Mouse (Mus musculus): ENCODE data around the gene Atxn1. TPM values are rescaled to one million over a fixed set of nuclear protein-coding genes. Genes with fewer than 3 reads are reported as not detected.
A peak's percentile ranks its signal among the peaks of the same experiment; 100 is the strongest.

The Atxn1 gene
- total and polyA plus RNA-seq, 3 experiments = 7.5 to 30.1 (median 27.3) TPM

GRCm38 (mm10) chr13:45701296-45701790 is 263.5 kb downstream of the Atxn1 start:
- intact Hi-C loops (cut with DNase I) = no loop called here
- H3K27me3 ChIP-seq (ENCODE audit: control insufficient read depth, insufficient read depth, low read length) = no peaks in the 10 kb centered on the region
- TF ChIP-seq CTCF (IDR thresholded peaks at IDR 0.05) (no peak), EP300 (IDR thresholded peaks at IDR 0.05; ENCODE audit: insufficient read depth, low read depth, low read length) (no peak), POLR2A (IDR thresholded peaks at IDR 0.05; ENCODE audit: insufficient read depth, low read depth, low read length) (no peak)
- no peaks in the 10 kb centered on the region for H3K79me2 ChIP-seq (replicated peaks; ENCODE audit: control insufficient read depth, insufficient read depth, low read length)
- H3K36me3 ChIP-seq (ENCODE audit: control insufficient read depth, insufficient read depth, low read length) = no peaks in the 10 kb centered on the region
- peaks cover 4% of the 10 kb centered on the region for H3K4me1 ChIP-seq (ENCODE audit: control insufficient read depth, insufficient read depth, low read length)
- no peak overlapping the region for H3K9ac ChIP-seq (ENCODE audit: low read depth, low read length)
- H3K27ac ChIP-seq = no peak overlapping the region
- DNase-seq = no peak
- no peak overlapping the region for H3K4me3 ChIP-seq
- 50% methylated on average over 7 of the region's 7 CpGs for WGBS

DNA sequence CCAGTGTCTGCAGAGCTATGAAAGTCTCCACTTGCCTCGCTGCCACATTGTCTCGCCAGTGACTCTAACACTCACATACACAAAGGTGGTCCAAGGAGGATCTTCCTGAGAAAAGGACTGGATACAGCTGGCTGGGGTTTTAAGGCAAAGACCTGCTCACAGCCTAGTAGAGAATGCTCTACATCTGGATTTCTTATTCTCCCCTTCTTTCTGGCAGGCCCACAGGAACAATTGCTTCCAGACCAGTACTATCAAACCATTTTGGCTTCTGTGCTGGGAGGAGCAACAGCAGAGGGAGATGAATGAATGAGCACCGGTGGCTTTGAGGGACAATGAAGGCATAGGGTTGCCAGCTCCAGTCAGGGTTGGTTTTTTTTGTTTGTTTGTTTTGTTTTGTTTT is 265.8 kb downstream of the Atxn1 start:
- Histone ChIP-seq H3K4me1 (ENCODE audit: control insufficient read depth, insufficient read depth, low read length) (peaks cover 6% of the 10 kb centered on the region), H3K79me2 (replicated peaks; ENCODE audit: control insufficient read depth, insufficient read depth, low read length) (no peaks in the 10 kb centered on the region), H3K27me3 (ENCODE audit: control insufficient read depth, insufficient read depth, low read length) (no peaks in the 10 kb centered on the region), H3K9ac (ENCODE audit: low read depth, low read length) (no peak overlapping the region), H3K36me3 (ENCODE audit: control insufficient read depth, insufficient read depth, low read length) (no peaks in the 10 kb centered on the region), H3K4me3 (no peak overlapping the region), H3K27ac (no peak overlapping the region)
- DNase-seq = no peak
- intact Hi-C loops (cut with DNase I) = no loop called here
- 51% methylated on average over 3 of the region's 3 CpGs for WGBS
- no peak for TF ChIP-seq CTCF (IDR thresholded peaks at IDR 0.05)
- TF ChIP-seq POLR2A (IDR thresholded peaks at IDR 0.05; ENCODE audit: insufficient read depth, low read depth, low read length) = no peak
- TF ChIP-seq EP300 (IDR thresholded peaks at IDR 0.05; ENCODE audit: insufficient read depth, low read depth, low read length) = no peak

DNA sequence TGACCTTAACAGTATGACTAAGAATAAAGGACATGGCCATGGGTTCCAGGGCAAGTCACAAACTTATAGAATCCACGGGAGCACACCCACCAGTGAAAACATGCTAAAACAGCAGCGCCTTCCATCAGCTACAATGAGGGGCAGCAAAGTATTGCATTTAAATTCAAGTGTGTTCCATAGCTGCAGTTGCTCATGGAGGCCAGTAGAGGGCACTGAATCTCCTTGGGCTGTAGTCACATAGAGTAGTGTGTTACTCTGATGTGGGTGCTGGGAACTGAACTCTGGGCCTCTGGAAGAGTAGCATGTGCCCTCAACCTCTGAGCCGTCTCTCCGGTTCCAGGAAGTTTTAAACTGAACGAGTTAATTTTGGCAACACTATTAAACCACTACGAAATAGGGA is 268.8 kb downstream of the Atxn1 start:
- Histone ChIP-seq H3K9ac (ENCODE audit: low read depth, low read length) (no peak overlapping the region), H3K4me3 (no peak overlapping the region), H3K27ac (no peak overlapping the region), H3K27me3 (ENCODE audit: control insufficient read depth, insufficient read depth, low read length) (no peaks in the 10 kb centered on the region), H3K4me1 (ENCODE audit: control insufficient read depth, insufficient read depth, low read length) (peaks cover 22% of the 10 kb centered on the region), H3K79me2 (replicated peaks; ENCODE audit: control insufficient read depth, insufficient read depth, low read length) (no peaks in the 10 kb centered on the region), H3K36me3 (ENCODE audit: control insufficient read depth, insufficient read depth, low read length) (peaks cover 7% of the 10 kb centered on the region)
- 96% methylated on average over 6 of the region's 6 CpGs for WGBS
- DNase-seq = no peak
- intact Hi-C loops (cut with DNase I) = no loop called here
- peak; percentile 58 for TF ChIP-seq CTCF (IDR thresholded peaks at IDR 0.05)
- TF ChIP-seq POLR2A (IDR thresholded peaks at IDR 0.05; ENCODE audit: insufficient read depth, low read depth, low read length) = no peak
- TF ChIP-seq EP300 (IDR thresholded peaks at IDR 0.05; ENCODE audit: insufficient read depth, low read depth, low read length) = no peak

- H3K27me3 ChIP-seq (ENCODE audit: control insufficient read depth, insufficient read depth, low read length) = no peaks in the 10 kb centered on the region
- H3K79me2 ChIP-seq (replicated peaks; ENCODE audit: control insufficient read depth, insufficient read depth, low read length) = no peaks in the 10 kb centered on the region
- 66% methylated on average over 12 of the region's 12 CpGs for WGBS
- H3K27ac ChIP-seq = no peak overlapping the region
- no peak for DNase-seq
- no peak overlapping the region for H3K9ac ChIP-seq (ENCODE audit: low read depth, low read length)
- no peak overlapping the region for H3K4me3 ChIP-seq
- H3K4me1 ChIP-seq (ENCODE audit: control insufficient read depth, insufficient read depth, low read length) = peaks cover 27% of the 10 kb centered on the region
- intact Hi-C loops (cut with DNase I) = no loop called here
- TF ChIP-seq POLR2A (IDR thresholded peaks at IDR 0.05; ENCODE audit: insufficient read depth, low read depth, low read length) (no peak), EP300 (IDR thresholded peaks at IDR 0.05; ENCODE audit: insufficient read depth, low read depth, low read length) (no peak), CTCF (IDR thresholded peaks at IDR 0.05) (no peak)
- H3K36me3 ChIP-seq (ENCODE audit: control insufficient read depth, insufficient read depth, low read length) = peaks cover 7% of the 10 kb centered on the region
Measured at GRCm38 (mm10) chr13:45694921-45695437, 269.8 kb downstream of the Atxn1 start.

DNA sequence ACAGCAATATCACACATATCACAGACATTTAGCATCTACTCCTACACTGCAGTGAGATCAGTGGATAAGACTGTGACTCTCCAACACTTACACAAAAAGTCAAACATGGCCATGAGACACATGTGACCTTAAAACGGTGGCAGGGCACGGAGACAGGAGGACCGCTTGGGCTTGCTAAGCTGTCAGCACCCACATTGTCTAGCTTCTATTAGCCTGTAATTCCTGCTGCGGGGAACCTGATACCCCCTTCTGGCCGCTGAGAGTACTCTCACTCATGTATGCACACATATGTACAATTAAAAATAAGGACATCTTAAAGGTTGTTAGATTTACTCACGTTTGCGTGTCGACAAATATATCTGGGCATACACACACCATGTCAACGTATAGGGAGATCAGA is 270.9 kb downstream of the Atxn1 start:
- intact Hi-C loops (cut with DNase I) = no loop called here
- H3K4me1 ChIP-seq (ENCODE audit: control insufficient read depth, insufficient read depth, low read length) = peaks cover 27% of the 10 kb centered on the region

DNA sequence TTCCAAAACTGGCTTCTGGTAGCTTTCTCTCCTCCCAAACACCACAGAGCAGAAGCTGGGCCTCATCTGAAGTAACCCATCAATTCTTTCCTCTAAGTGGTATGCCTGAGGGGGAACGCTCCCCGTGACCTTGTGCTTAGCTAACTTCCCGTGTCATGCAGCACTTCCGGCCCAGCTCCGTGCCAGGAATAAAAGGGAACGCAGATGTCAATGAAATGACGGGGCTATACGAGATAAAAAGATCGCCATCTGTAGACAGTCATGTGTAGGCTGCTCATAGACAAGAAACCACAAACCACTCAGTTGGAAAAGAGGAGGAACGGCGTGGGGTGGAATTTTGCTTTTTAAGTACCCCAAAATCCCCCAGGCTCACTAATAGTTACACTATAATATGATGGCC is 271.3 kb downstream of the Atxn1 start:
- Histone ChIP-seq H3K4me1 (ENCODE audit: control insufficient read depth, insufficient read depth, low read length) (peaks cover 24% of the 10 kb centered on the region), H3K79me2 (replicated peaks; ENCODE audit: control insufficient read depth, insufficient read depth, low read length) (no peaks in the 10 kb centered on the region), H3K27me3 (ENCODE audit: control insufficient read depth, insufficient read depth, low read length) (no peaks in the 10 kb centered on the region), H3K36me3 (ENCODE audit: control insufficient read depth, insufficient read depth, low read length) (peaks cover 7% of the 10 kb centered on the region), H3K4me3 (no peak overlapping the region), H3K27ac (peak overlapping the region; percentile 38), H3K9ac (ENCODE audit: low read depth, low read length) (no peak overlapping the region)
- 22% methylated on average over 11 of the region's 11 CpGs for WGBS
- peak in 1 of 2 experiments; percentile 40 for DNase-seq
- intact Hi-C loops (cut with DNase I) = no loop called here
- TF ChIP-seq CTCF (IDR thresholded peaks at IDR 0.05) (no peak), POLR2A (IDR thresholded peaks at IDR 0.05; ENCODE audit: insufficient read depth, low read depth, low read length) (no peak), EP300 (IDR thresholded peaks at IDR 0.05; ENCODE audit: insufficient read depth, low read depth, low read length) (no peak)

More for the DNA sequence above, 270.9 kb downstream of the Atxn1 start:
- Histone ChIP-seq H3K4me3 (no peak overlapping the region), H3K36me3 (ENCODE audit: control insufficient read depth, insufficient read depth, low read length) (peaks cover 7% of the 10 kb centered on the region), H3K9ac (ENCODE audit: low read depth, low read length) (no peak overlapping the region), H3K27me3 (ENCODE audit: control insufficient read depth, insufficient read depth, low read length) (no peaks in the 10 kb centered on the region), H3K27ac (no peak overlapping the region; the same call in 1 of the 2 replicates), H3K79me2 (replicated peaks; ENCODE audit: control insufficient read depth, insufficient read depth, low read length) (no peaks in the 10 kb centered on the region)
- DNase-seq = no peak
- WGBS = 81% methylated on average over 9 of the region's 9 CpGs
- TF ChIP-seq CTCF (IDR thresholded peaks at IDR 0.05) (peak; percentile 36), EP300 (IDR thresholded peaks at IDR 0.05; ENCODE audit: insufficient read depth, low read depth, low read length) (no peak)

Measured in heart, adult 2 months (tissue).